Mouse (Mus musculus) CH12.LX (cell line): ENCODE measurements around the gene Timm44. TPM values are rescaled to one million over a fixed set of nuclear protein-coding genes. Genes with fewer than 3 reads are reported as not detected.

Source experiments
- DNase-seq: peaks from one replicate; pipeline ENCODE4 v3.0.0-alpha.2; 2013; ENCODE audit errors: extremely low read depth
- H3K27ac ChIP-seq: 2 replicates; pipeline ENCODE4 v1.5.1; 2012; ENCODE audit warnings: low read depth, mild to moderate bottlenecking, control low read depth, moderate library complexity; ENCODE audit not compliant: insufficient read depth
- H3K27me3 ChIP-seq: replicated peaks from 2 replicates; pipeline ENCODE3; 2012; ENCODE audit warnings: inconsistent platforms
- H3K36me3 ChIP-seq, 2 experiments: replicated peaks in 1 of 2; 2 replicates each; pipeline versions ENCODE3 to v1.6.1; 2012; ENCODE audit warnings: inconsistent platforms in 1 of 2, low read length in 1 of 2, mild to moderate bottlenecking in 1 of 2, mixed read lengths in 1 of 2, moderate library complexity in 1 of 2; ENCODE audit not compliant: control insufficient read depth in 1 of 2, insufficient read depth in 1 of 2
- H3K4me1 ChIP-seq, 2 experiments: 2 replicates each; pipeline ENCODE4 v1.6.1; 2012; ENCODE audit warnings: inconsistent platforms in 1 of 2, moderate library complexity in 1 of 2; ENCODE audit not compliant: insufficient read depth in 2 of 2, control insufficient read depth in 1 of 2
- H3K4me2 ChIP-seq: 2 replicates; pipeline ENCODE4 v1.6.1; 2012; ENCODE audit warnings: low read depth, mild to moderate bottlenecking, control low read depth; ENCODE audit not compliant: poor library complexity, insufficient read depth, severe bottlenecking
- H3K4me3 ChIP-seq, 3 experiments: fragments of 150-350 bp in 1 of 3; sonication (generic) in 1 of 3; replicated peaks in 1 of 3; 2 replicates each; pipeline versions ENCODE3 to v1.5.1; 2011 to 2012; ENCODE audit warnings: low read depth in 2 of 3, low read length in 2 of 3, mild to moderate bottlenecking in 2 of 3, moderate library complexity in 2 of 3, control low read depth in 1 of 3, improper control_type of control experiment in 1 of 3, inconsistent platforms in 1 of 3, mixed read lengths in 1 of 3; ENCODE audit not compliant: poor library complexity in 1 of 3
- H3K79me2 ChIP-seq: replicated peaks from 2 replicates; pipeline ENCODE4 v1.6.1; 2012; ENCODE audit warnings: mild to moderate bottlenecking, moderate library complexity; ENCODE audit not compliant: control insufficient read depth, poor library complexity, insufficient read depth, severe bottlenecking; ENCODE audit errors: extremely low read depth
- H3K9ac ChIP-seq: 2 replicates; pipeline ENCODE4 v1.6.1; 2012; ENCODE audit warnings: low read depth, mild to moderate bottlenecking, control low read depth, moderate library complexity; ENCODE audit not compliant: insufficient read depth
- H3K9me3 ChIP-seq: replicated peaks from 2 replicates; pipeline ENCODE3; 2012; ENCODE audit warnings: low read length, inconsistent platforms, mixed read lengths
- BHLHE40 ChIP-seq: IDR thresholded peaks from 2 replicates; pipeline ENCODE4 v1.6.1; 2011; ENCODE audit warnings: mild to moderate bottlenecking, low read depth, low read length, improper control_type of control experiment
- CHD1 ChIP-seq: IDR thresholded peaks from 2 replicates; pipeline ENCODE4 v1.6.1; 2012; ENCODE audit warnings: low read depth, low read length, improper control_type of control experiment, inconsistent platforms
- CTCF ChIP-seq, 2 experiments: IDR thresholded peaks in 1 of 2; conservative IDR thresholded peaks in 1 of 2; 2 replicates each; pipeline ENCODE4 v1.5.1; 2011 to 2012; ENCODE audit warnings: low read depth in 2 of 2, low read length in 2 of 2, improper control_type of control experiment in 1 of 2, inconsistent platforms in 1 of 2, mild to moderate bottlenecking in 1 of 2, moderate library complexity in 1 of 2
- ELF1 ChIP-seq: IDR thresholded peaks from 2 replicates; pipeline ENCODE4 v1.6.1; 2014; ENCODE audit warnings: low read depth, mild to moderate bottlenecking, inconsistent platforms, low read length, improper control_type of control experiment
- EP300 ChIP-seq: IDR thresholded peaks from 2 replicates; pipeline ENCODE4 v1.6.1; 2011; ENCODE audit warnings: low read length, improper control_type of control experiment
- ETS1 ChIP-seq: conservative IDR thresholded peaks from 2 replicates; pipeline ENCODE4 v1.6.1; 2012; ENCODE audit warnings: low read depth, mild to moderate bottlenecking, inconsistent platforms, low read length, improper control_type of control experiment, moderate library complexity
- GABPA ChIP-seq: IDR thresholded peaks from 2 replicates; pipeline ENCODE4 v1.6.1; 2012; ENCODE audit warnings: low read depth, low read length, improper control_type of control experiment, inconsistent platforms; ENCODE audit not compliant: insufficient replicate concordance
- IRF4 ChIP-seq: IDR thresholded peaks from 2 replicates; pipeline ENCODE4 v1.6.1; 2014; ENCODE audit warnings: low read depth, mild to moderate bottlenecking, inconsistent platforms, low read length, improper control_type of control experiment
- JUN ChIP-seq: IDR thresholded peaks from 2 replicates; pipeline ENCODE4 v1.6.1; 2011; ENCODE audit warnings: low read depth, mild to moderate bottlenecking, low read length, improper control_type of control experiment, moderate library complexity; ENCODE audit not compliant: insufficient read depth
- MAZ ChIP-seq: IDR thresholded peaks from 2 replicates; pipeline ENCODE4 v1.6.1; 2012; ENCODE audit warnings: low read depth, mild to moderate bottlenecking, inconsistent platforms, low read length, improper control_type of control experiment, moderate library complexity
- NELFE ChIP-seq: IDR thresholded peaks from 2 replicates; pipeline ENCODE4 v1.6.1; 2011; ENCODE audit warnings: low read depth, low read length, improper control_type of control experiment
- POLR2AphosphoS2 ChIP-seq: IDR thresholded peaks from 2 replicates; pipeline ENCODE4 v1.6.1; 2011; ENCODE audit warnings: low read depth, low read length, improper control_type of control experiment
- TBP ChIP-seq: conservative IDR thresholded peaks from 2 replicates; pipeline ENCODE4 v1.6.1; 2011; ENCODE audit warnings: low read depth, low read length, improper control_type of control experiment
- TCF12 ChIP-seq: IDR thresholded peaks from 2 replicates; pipeline ENCODE4 v1.6.1; 2014; ENCODE audit warnings: low read depth, mild to moderate bottlenecking, inconsistent platforms, low read length, improper control_type of control experiment
- USF2 ChIP-seq: conservative IDR thresholded peaks from 2 replicates; pipeline ENCODE4 v1.6.1; 2011; ENCODE audit warnings: low read depth, low read length, improper control_type of control experiment
- ZC3H11A ChIP-seq: IDR thresholded peaks from 2 replicates; pipeline ENCODE4 v1.6.1; 2012; ENCODE audit warnings: low read depth, mild to moderate bottlenecking, inconsistent platforms, low read length, improper control_type of control experiment
- ZNF384 ChIP-seq: IDR thresholded peaks from 2 replicates; pipeline ENCODE4 v1.6.1; 2012; ENCODE audit warnings: low read depth, low read length, improper control_type of control experiment, inconsistent platforms
- dilution Hi-C: fragments of 300-500 bp; cut with MboI; formaldehyde crosslinking; loops from 2 replicates; pipeline ENCODE4 v1.14.3; 2020; ENCODE audit warnings: low sequenced_read_pairs; ENCODE audit not compliant: extremely low pct_unique_long_range_greater_than_20kb, extremely low pct_ligation_motif_present
- in situ Hi-C: fragments of 300-500 bp; cut with MboI; formaldehyde crosslinking; loops from 3 replicates; pipeline ENCODE4 v1.14.3; 2019; ENCODE audit warnings: low sequenced_read_pairs, low pct_ligation_motif_present, low pct_unique_long_range_greater_than_20kb, mixed read lengths
- polyA plus RNA-seq: library from polyadenylated mRNA; unstranded; fragments of >175 nt; gene quantifications from 2 replicates; pipeline ENCODE4 v1.2.1, GENCODE M21; 2012; ENCODE audit warnings: low read depth; ENCODE audit not compliant: insufficient read length
- total RNA-seq, 2 experiments: library from RNA; depleted of rRNA; stranded (reverse); fragments of 300-350 nt in 1 of 2; fragments of >200 nt in 1 of 2; gene quantifications; 2 replicates each; pipeline ENCODE4 v1.2.3; 2012 to 2014

The Timm44 gene
- total and polyA plus RNA-seq, 3 experiments: 109 to 147 (median 143) TPM

DNA sequence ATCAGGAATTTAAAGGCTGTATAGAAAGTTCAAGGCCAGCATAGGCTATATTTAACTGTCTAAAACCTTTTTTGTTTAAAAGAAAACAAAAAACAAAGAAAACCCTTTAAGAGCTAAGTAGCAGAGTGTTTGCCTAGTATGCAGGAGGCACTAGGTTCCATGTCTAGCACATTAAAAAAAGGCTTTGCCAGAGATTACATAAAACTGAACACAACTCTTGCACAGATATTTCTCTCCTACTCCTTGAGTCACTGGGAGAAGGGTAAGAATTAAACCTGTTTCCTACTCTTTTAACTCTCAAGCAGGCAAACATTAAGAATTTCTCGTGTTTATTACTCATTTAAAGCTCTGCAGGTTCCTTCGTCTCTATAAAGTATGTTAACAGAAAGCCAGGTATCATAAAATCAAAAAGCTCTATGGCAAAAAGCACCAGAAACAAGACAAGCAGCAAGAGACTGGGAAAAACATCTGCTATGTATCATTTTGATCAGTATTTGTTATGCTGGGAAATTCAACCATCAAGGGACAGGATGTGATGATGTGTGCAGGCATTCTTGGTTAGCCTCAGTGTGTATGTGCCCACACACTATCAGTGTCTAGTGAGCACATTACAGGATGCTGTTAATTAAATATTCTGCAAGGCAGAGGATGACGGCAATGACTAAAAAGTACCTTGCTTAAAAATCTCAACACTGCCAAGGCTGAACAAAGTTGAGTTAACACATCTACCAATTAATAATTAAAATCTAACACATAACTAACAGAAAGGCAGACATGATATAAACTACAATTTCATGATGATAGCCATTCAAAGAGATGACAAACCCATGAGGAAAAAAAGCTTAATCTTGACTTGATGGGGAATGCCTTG is 37.8 kb upstream of the Timm44 start:
- DNase-seq: no peak
- dilution Hi-C loops (no loop called here), in situ Hi-C loops (loop anchor here (10.0 kb wide), 1 partner anchor 59 kb away; the partner anchor contains the start of genes Ctxn1 and Snapc2)
- H3K9me3 ChIP-seq: no peaks in the 10 kb centered on the region
- peaks cover 27 to 74% of the 10 kb centered on the region in 2 experiments for H3K36me3 ChIP-seq
- no peak overlapping the region for H3K4me3 ChIP-seq
- no peak overlapping the region for H3K27ac ChIP-seq
- H3K79me2 ChIP-seq: peaks cover 79% of the 10 kb centered on the region
- no peak for TF ChIP-seq ELF1
- TF ChIP-seq TCF12: no peak
- no peak for TF ChIP-seq ZC3H11A
- no peak for TF ChIP-seq POLR2AphosphoS2
- no peak for TF ChIP-seq EP300
- TF ChIP-seq IRF4: no peak
- TF ChIP-seq MAZ: no peak
- no peak for TF ChIP-seq BHLHE40
- no peaks in the 10 kb centered on the region for H3K27me3 ChIP-seq
- peaks cover 0 to 8% of the 10 kb centered on the region in 2 experiments; a peak in 1 of 4 replicates for H3K4me1 ChIP-seq
- H3K9ac ChIP-seq: no peak overlapping the region
- H3K4me2 ChIP-seq: no peak overlapping the region

DNA sequence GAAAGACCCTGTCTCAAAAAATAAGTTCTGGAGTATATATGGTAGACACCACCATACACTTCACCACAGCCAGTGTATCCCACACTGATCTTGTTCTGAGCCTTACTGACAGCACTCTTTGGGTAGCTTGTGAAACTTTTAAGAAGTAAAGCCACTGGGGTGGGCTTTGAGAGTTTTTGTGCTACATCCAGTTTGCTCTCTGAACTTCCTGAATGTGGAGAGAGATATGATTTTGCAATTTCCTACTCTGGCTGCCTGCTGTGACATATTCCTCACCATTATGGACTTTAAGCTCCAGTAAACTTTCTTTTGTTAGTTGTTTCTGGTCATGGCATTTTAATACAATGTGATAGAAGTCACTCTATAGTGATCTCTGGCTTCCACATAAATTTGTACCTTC is 36.4 kb upstream of the Timm44 start:
- no peak for DNase-seq
- Histone ChIP-seq H3K27me3 (no peaks in the 10 kb centered on the region), H3K4me2 (no peak overlapping the region), H3K79me2 (peaks cover 73% of the 10 kb centered on the region), H3K9me3 (no peaks in the 10 kb centered on the region), H3K4me1 (peaks cover 0 to 3% of the 10 kb centered on the region in 2 experiments; a peak in 1 of 4 replicates), H3K9ac (no peak overlapping the region), H3K4me3 (no peak overlapping the region), H3K27ac (no peak overlapping the region), H3K36me3 (peaks cover 32 to 78% of the 10 kb centered on the region in 2 experiments)
- TF ChIP-seq ZNF384 (no peak), JUN (no peak), CTCF (conservative IDR thresholded peaks at IDR 0.05 in 1 of 2, IDR thresholded peaks at IDR 0.05 in 1 of 2; ENCODE audit: low read depth in 2 of 2, low read length in 2 of 2) (no peak), USF2 (no peak), POLR2AphosphoS2 (no peak)
- dilution Hi-C loops (no loop called here), in situ Hi-C loops (loop anchor here (10.0 kb wide), 1 partner anchor 57 kb away; the partner anchor contains the start of genes Ctxn1 and Snapc2)

GRCm38 (mm10) chr8:4305838-4306237 is 30.1 kb upstream of the Timm44 start:
- in situ Hi-C loops: no loop called here

More at GRCm38 (mm10) chr8:4305838-4306237, 30.1 kb upstream of the Timm44 start:
- Histone ChIP-seq H3K27me3 (no peaks in the 10 kb centered on the region), H3K4me2 (no peak overlapping the region), H3K79me2 (peaks cover 17% of the 10 kb centered on the region), H3K4me1 (no peaks in the 10 kb centered on the region), H3K4me3 (no peak overlapping the region), H3K9ac (no peak overlapping the region), H3K9me3 (no peaks in the 10 kb centered on the region), H3K36me3 (peaks cover 68 to 98% of the 10 kb centered on the region in 2 experiments), H3K27ac (no peak overlapping the region)
- dilution Hi-C loops: no loop called here
- TF ChIP-seq GABPA (no peak), TBP (no peak), BHLHE40 (no peak), CHD1 (no peak), ZNF384 (no peak), USF2 (no peak), NELFE (no peak), ETS1 (no peak)
- no peak for DNase-seq
